Mouse (Mus musculus): ENCODE results near the gene Trim29. TPM values are rescaled to one million over a fixed set of nuclear protein-coding genes. Genes with fewer than 3 reads are reported as not detected.

Trim29 gene
- total and polyA plus RNA-seq, 3 experiments, result 0.08 to 0.33 (median 0.11) TPM

- TF ChIP-seq POLR2A (IDR thresholded peaks at IDR 0.05; ENCODE audit: insufficient read depth, low read depth, low read length), result no peak
- no peak for TF ChIP-seq CTCF (IDR thresholded peaks at IDR 0.05)
- no peak for TF ChIP-seq EP300 (IDR thresholded peaks at IDR 0.05; ENCODE audit: insufficient read depth, low read depth, low read length)
- Histone ChIP-seq H3K4me3 (no peak overlapping the region), H3K27ac (no peak overlapping the region), H3K4me1 (ENCODE audit: control insufficient read depth, insufficient read depth, low read length) (no peaks in the 10 kb centered on the region), H3K79me2 (replicated peaks; ENCODE audit: control insufficient read depth, insufficient read depth, low read length) (no peaks in the 10 kb centered on the region), H3K9ac (ENCODE audit: low read depth, low read length) (no peak overlapping the region), H3K27me3 (ENCODE audit: control insufficient read depth, insufficient read depth, low read length) (no peaks in the 10 kb centered on the region), H3K36me3 (ENCODE audit: control insufficient read depth, insufficient read depth, low read length) (no peaks in the 10 kb centered on the region)
- DNase-seq, result no peak
- intact Hi-C loops (cut with DNase I), result no loop called here
- 67% methylated on average over 3 of the region's 3 CpGs for WGBS
Measured at GRCm38 (mm10) chr9:43315320-43315950, 4.8 kb downstream of the Trim29 start.

- H3K27me3 ChIP-seq (ENCODE audit: control insufficient read depth, insufficient read depth, low read length), result no peaks in the 10 kb centered on the region
- no peaks in the 10 kb centered on the region for H3K79me2 ChIP-seq (replicated peaks; ENCODE audit: control insufficient read depth, insufficient read depth, low read length)
- WGBS, result 71% methylated on average over 4 of the region's 4 CpGs
- no peak overlapping the region for H3K27ac ChIP-seq
- H3K4me3 ChIP-seq, result no peak overlapping the region
- H3K36me3 ChIP-seq (ENCODE audit: control insufficient read depth, insufficient read depth, low read length), result no peaks in the 10 kb centered on the region
- no peak overlapping the region for H3K9ac ChIP-seq (ENCODE audit: low read depth, low read length)
- TF ChIP-seq EP300 (IDR thresholded peaks at IDR 0.05; ENCODE audit: insufficient read depth, low read depth, low read length), result no peak
- no peak for TF ChIP-seq POLR2A (IDR thresholded peaks at IDR 0.05; ENCODE audit: insufficient read depth, low read depth, low read length)
- no peak for TF ChIP-seq CTCF (IDR thresholded peaks at IDR 0.05)
- intact Hi-C loops (cut with DNase I), result no loop called here
- no peaks in the 10 kb centered on the region for H3K4me1 ChIP-seq (ENCODE audit: control insufficient read depth, insufficient read depth, low read length)
- no peak for DNase-seq
Measured at GRCm38 (mm10) chr9:43316466-43316865, 5.8 kb downstream of the Trim29 start.

- Histone ChIP-seq H3K9ac (ENCODE audit: low read depth, low read length) (no peak overlapping the region), H3K36me3 (ENCODE audit: control insufficient read depth, insufficient read depth, low read length) (no peaks in the 10 kb centered on the region), H3K27ac (no peak overlapping the region), H3K4me1 (ENCODE audit: control insufficient read depth, insufficient read depth, low read length) (no peaks in the 10 kb centered on the region), H3K4me3 (no peak overlapping the region), H3K79me2 (replicated peaks; ENCODE audit: control insufficient read depth, insufficient read depth, low read length) (no peaks in the 10 kb centered on the region), H3K27me3 (ENCODE audit: control insufficient read depth, insufficient read depth, low read length) (no peaks in the 10 kb centered on the region)
- no peak for DNase-seq
- no peak for TF ChIP-seq EP300 (IDR thresholded peaks at IDR 0.05; ENCODE audit: insufficient read depth, low read depth, low read length)
- no peak for TF ChIP-seq POLR2A (IDR thresholded peaks at IDR 0.05; ENCODE audit: insufficient read depth, low read depth, low read length)
- TF ChIP-seq CTCF (IDR thresholded peaks at IDR 0.05), result no peak
- intact Hi-C loops (cut with DNase I), result no loop called here
- WGBS, result 82% methylated on average over 10 of the region's 10 CpGs
Measured at GRCm38 (mm10) chr9:43318661-43319060, 8.0 kb downstream of the Trim29 start.

GRCm38 (mm10) chr9:43321951-43322350 is 11.3 kb downstream of the Trim29 start:
- no peaks in the 10 kb centered on the region for H3K36me3 ChIP-seq (ENCODE audit: control insufficient read depth, insufficient read depth, low read length)
- no peaks in the 10 kb centered on the region for H3K27me3 ChIP-seq (ENCODE audit: control insufficient read depth, insufficient read depth, low read length)
- no peak overlapping the region for H3K4me3 ChIP-seq
- no peak overlapping the region for H3K27ac ChIP-seq
- H3K79me2 ChIP-seq (replicated peaks; ENCODE audit: control insufficient read depth, insufficient read depth, low read length), result no peaks in the 10 kb centered on the region
- H3K9ac ChIP-seq (ENCODE audit: low read depth, low read length), result no peak overlapping the region
- H3K4me1 ChIP-seq (ENCODE audit: control insufficient read depth, insufficient read depth, low read length), result peaks cover 1% of the 10 kb centered on the region; the same call in 1 of the 2 replicates
- WGBS, result 81% methylated on average over 6 of the region's 6 CpGs
- DNase-seq, result no peak
- TF ChIP-seq EP300 (IDR thresholded peaks at IDR 0.05; ENCODE audit: insufficient read depth, low read depth, low read length) (no peak), POLR2A (IDR thresholded peaks at IDR 0.05; ENCODE audit: insufficient read depth, low read depth, low read length) (no peak), CTCF (IDR thresholded peaks at IDR 0.05) (no peak)
- intact Hi-C loops (cut with DNase I), result no loop called here

- Histone ChIP-seq H3K27me3 (ENCODE audit: control insufficient read depth, insufficient read depth, low read length) (no peaks in the 10 kb centered on the region), H3K4me1 (ENCODE audit: control insufficient read depth, insufficient read depth, low read length) (peaks cover 1% of the 10 kb centered on the region; the same call in 1 of the 2 replicates), H3K79me2 (replicated peaks; ENCODE audit: control insufficient read depth, insufficient read depth, low read length) (no peaks in the 10 kb centered on the region), H3K4me3 (no peak overlapping the region), H3K9ac (ENCODE audit: low read depth, low read length) (no peak overlapping the region), H3K27ac (no peak overlapping the region), H3K36me3 (ENCODE audit: control insufficient read depth, insufficient read depth, low read length) (no peaks in the 10 kb centered on the region)
- intact Hi-C loops (cut with DNase I), result no loop called here
- DNase-seq, result no peak
- WGBS, result 85% methylated on average over 4 of the region's 4 CpGs
- TF ChIP-seq CTCF (IDR thresholded peaks at IDR 0.05) (no peak), EP300 (IDR thresholded peaks at IDR 0.05; ENCODE audit: insufficient read depth, low read depth, low read length) (no peak)
Measured at GRCm38 (mm10) chr9:43322666-43323065, 12.0 kb downstream of the Trim29 start.

GRCm38 (mm10) chr9:43325486-43325885 is 14.8 kb downstream of the Trim29 start:
- no peaks in the 10 kb centered on the region for H3K79me2 ChIP-seq (replicated peaks; ENCODE audit: control insufficient read depth, insufficient read depth, low read length)
- WGBS, result 28% methylated on average over 3 of the region's 3 CpGs
- H3K27ac ChIP-seq, result no peak overlapping the region
- peak in 1 of 2 experiments; percentile 33 for DNase-seq
- intact Hi-C loops (cut with DNase I), result no loop called here
- H3K4me3 ChIP-seq, result no peak overlapping the region
- H3K9ac ChIP-seq (ENCODE audit: low read depth, low read length), result no peak overlapping the region
- no peaks in the 10 kb centered on the region for H3K36me3 ChIP-seq (ENCODE audit: control insufficient read depth, insufficient read depth, low read length)
- H3K4me1 ChIP-seq (ENCODE audit: control insufficient read depth, insufficient read depth, low read length), result peaks cover 1% of the 10 kb centered on the region
- TF ChIP-seq EP300 (IDR thresholded peaks at IDR 0.05; ENCODE audit: insufficient read depth, low read depth, low read length) (no peak), POLR2A (IDR thresholded peaks at IDR 0.05; ENCODE audit: insufficient read depth, low read depth, low read length) (no peak)
- H3K27me3 ChIP-seq (ENCODE audit: control insufficient read depth, insufficient read depth, low read length), result no peaks in the 10 kb centered on the region

Data from heart, adult 2 months (tissue).